8 mouse cellular contexts compared by ENCODE assay signal in genomic region chr5:130221316-130221715, GRCm38 (mm10). TPM values are rescaled to one million over a fixed set of nuclear protein-coding genes. Genes with fewer than 3 reads are reported as not detected.
A peak's percentile ranks its signal among the peaks of the same experiment; 100 is the strongest.
DNase-seq lines count a peak whose midpoint lies in the region; ATAC-seq lines count a peak whose summit lies in the region.

No protein-coding gene starts in this region.

- H3K9ac ChIP-seq in lung, embryonic 15.5 days: peak overlapping the region; percentile 83; the same call in 1 of the 2 replicates
- H3K9ac ChIP-seq in forebrain, embryonic 13.5 days: peak overlapping the region; percentile 96
- H3K9ac ChIP-seq in limb, embryonic 15.5 days: no peak overlapping the region
- no peak overlapping the region for H3K9ac ChIP-seq in stomach, embryonic 16.5 days (ENCODE audit: low read length)

- H3K27ac ChIP-seq in lung, embryonic 15.5 days: 0 out of 2 replicates have a peak overlapping the region, but pooled peaks have one; percentile 57
- no peak overlapping the region for H3K27ac ChIP-seq in forebrain, embryonic 13.5 days
- H3K27ac ChIP-seq in limb, embryonic 15.5 days: no peak overlapping the region
- H3K27ac ChIP-seq in stomach, embryonic 16.5 days (ENCODE audit: low read length): 0 out of 2 replicates have a peak overlapping the region, but pooled peaks have one; percentile 24

- H3K4me1 ChIP-seq in lung, embryonic 15.5 days: peaks cover 20% of the 10 kb centered on the region
- H3K4me1 ChIP-seq in forebrain, embryonic 13.5 days: peaks cover 28% of the 10 kb centered on the region
- peaks cover 18% of the 10 kb centered on the region for H3K4me1 ChIP-seq in limb, embryonic 15.5 days
- peaks cover 17% of the 10 kb centered on the region for H3K4me1 ChIP-seq in stomach, embryonic 16.5 days (ENCODE audit: control insufficient read depth, insufficient read depth, low read length)

- H3K36me3 ChIP-seq in lung, embryonic 15.5 days: peaks cover 3% of the 10 kb centered on the region; the same call in 1 of the 2 replicates
- H3K36me3 ChIP-seq in forebrain, embryonic 13.5 days (ENCODE audit: poor library complexity, severe bottlenecking): no peaks in the 10 kb centered on the region; the same call in 1 of the 2 replicates
- no peaks in the 10 kb centered on the region for H3K36me3 ChIP-seq in limb, embryonic 15.5 days
- H3K36me3 ChIP-seq in stomach, embryonic 16.5 days (ENCODE audit: control insufficient read depth, insufficient read depth, low read length): no peaks in the 10 kb centered on the region

- no peak for DNase-seq in lung, postnatal 36 days
- DNase-seq in MN1 (ENCODE audit: low spot score): no peak
- DNase-seq in testis, postnatal 10 days (ENCODE audit: low spot score): no peak
- no peak for DNase-seq in thymus, adult 18-20 months

- H3K9me3 ChIP-seq in lung, embryonic 15.5 days: no peaks in the 10 kb centered on the region
- no peaks in the 10 kb centered on the region for H3K9me3 ChIP-seq in forebrain, embryonic 13.5 days (replicated peaks)
- H3K9me3 ChIP-seq in limb, embryonic 15.5 days: no peaks in the 10 kb centered on the region
- H3K9me3 ChIP-seq in stomach, embryonic 16.5 days (replicated peaks; ENCODE audit: control insufficient read depth, low read length): no peaks in the 10 kb centered on the region

- no peaks in the 10 kb centered on the region for H3K27me3 ChIP-seq in lung, embryonic 15.5 days
- H3K27me3 ChIP-seq in forebrain, embryonic 13.5 days: no peaks in the 10 kb centered on the region
- H3K27me3 ChIP-seq in limb, embryonic 15.5 days: no peaks in the 10 kb centered on the region
- H3K27me3 ChIP-seq in stomach, embryonic 16.5 days (ENCODE audit: control insufficient read depth, insufficient read depth, low read length): no peaks in the 10 kb centered on the region

- 42% methylated on average over 2 of the region's 2 CpGs for WGBS in lung, embryonic 15.5 days
- WGBS in forebrain, embryonic 13.5 days: 54% methylated on average over 2 of the region's 2 CpGs
- WGBS in limb, embryonic 15.5 days: 51% methylated on average over 2 of the region's 2 CpGs
- 47% methylated on average over 2 of the region's 2 CpGs for WGBS in stomach, embryonic 16.5 days

- peak overlapping the region; percentile 87 for H3K4me3 ChIP-seq in lung, embryonic 15.5 days
- H3K4me3 ChIP-seq in forebrain, embryonic 13.5 days: peak overlapping the region; percentile 99
- peak overlapping the region; percentile 99 for H3K4me3 ChIP-seq in limb, embryonic 15.5 days
- peak overlapping the region; percentile 99 for H3K4me3 ChIP-seq in stomach, embryonic 16.5 days (replicated peaks; ENCODE audit: low read length)

- peak overlapping the region; percentile 72 for H3K4me2 ChIP-seq in lung, embryonic 15.5 days
- H3K4me2 ChIP-seq in forebrain, embryonic 13.5 days: peak overlapping the region; percentile 74
- peak overlapping the region; percentile 67 for H3K4me2 ChIP-seq in limb, embryonic 15.5 days
- peak overlapping the region; percentile 91 for H3K4me2 ChIP-seq in stomach, embryonic 16.5 days (ENCODE audit: low read depth, low read length)

- ATAC-seq in lung, embryonic 15.5 days (ENCODE audit: borderline replicate concordance, extremely low read depth, low FRiP score, low TSS enrichment): no peak
- no peak for ATAC-seq in forebrain, embryonic 13.5 days
- ATAC-seq in limb, embryonic 15.5 days (ENCODE audit: insufficient number of reproducible peaks, low FRiP score, low TSS enrichment, low read depth): no peak
- ATAC-seq in stomach, embryonic 16.5 days (ENCODE audit: insufficient read depth, low FRiP score): no peak

RNA-seq across cellular contexts. Expression of gene Tmem248, which starts 4.4 kb away (rescaled TPM):
- polyA plus RNA-seq in lung, embryonic 15.5 days (2015; fragmentation: Nextera tagmentation; extraction: Ambion mirVana): 33.6 and 39.6 TPM in 2 replicates
- 21.8 and 22.3 TPM in 2 replicates for polyA plus RNA-seq in forebrain, embryonic 13.5 days (2015; fragmentation: Nextera tagmentation; extraction: Ambion mirVana)
- polyA plus RNA-seq in limb, embryonic 15.5 days (2015; fragmentation: Nextera tagmentation; extraction: Ambion mirVana): 26.3 and 37.7 TPM in 2 replicates
- polyA plus RNA-seq in stomach, embryonic 16.5 days (2015; fragmentation: Nextera tagmentation; extraction: Ambion mirVana): 31.8 and 36.6 TPM in 2 replicates

RNA-seq across cellular contexts. Expression of gene Sbds, which starts 34.0 kb away (rescaled TPM):
- polyA plus RNA-seq in lung, embryonic 15.5 days (2015; fragmentation: Nextera tagmentation; extraction: Ambion mirVana): 62.4 and 65.1 TPM in 2 replicates
- 65.4 and 67.7 TPM in 2 replicates for polyA plus RNA-seq in forebrain, embryonic 13.5 days (2015; fragmentation: Nextera tagmentation; extraction: Ambion mirVana)
- 71.2 and 77.9 TPM in 2 replicates for polyA plus RNA-seq in limb, embryonic 15.5 days (2015; fragmentation: Nextera tagmentation; extraction: Ambion mirVana)
- polyA plus RNA-seq in stomach, embryonic 16.5 days (2015; fragmentation: Nextera tagmentation; extraction: Ambion mirVana): 69.6 and 70.3 TPM in 2 replicates

RNA-seq across cellular contexts. Expression of gene Tyw1, which starts 34.1 kb away (rescaled TPM):
- polyA plus RNA-seq in lung, embryonic 15.5 days (2015; fragmentation: Nextera tagmentation; extraction: Ambion mirVana): 24.7 and 25.9 TPM in 2 replicates
- 24.4 and 27.1 TPM in 2 replicates for polyA plus RNA-seq in forebrain, embryonic 13.5 days (2015; fragmentation: Nextera tagmentation; extraction: Ambion mirVana)
- 23.1 and 25.1 TPM in 2 replicates for polyA plus RNA-seq in limb, embryonic 15.5 days (2015; fragmentation: Nextera tagmentation; extraction: Ambion mirVana)
- 21.6 and 25.2 TPM in 2 replicates for polyA plus RNA-seq in stomach, embryonic 16.5 days (2015; fragmentation: Nextera tagmentation; extraction: Ambion mirVana)

RNA-seq across cellular contexts. Expression of gene Rabgef1, which starts 49.7 kb away (rescaled TPM):
- 27.1 and 27.7 TPM in 2 replicates for polyA plus RNA-seq in lung, embryonic 15.5 days (2015; fragmentation: Nextera tagmentation; extraction: Ambion mirVana)
- 32.8 and 34.6 TPM in 2 replicates for polyA plus RNA-seq in forebrain, embryonic 13.5 days (2015; fragmentation: Nextera tagmentation; extraction: Ambion mirVana)
- polyA plus RNA-seq in limb, embryonic 15.5 days (2015; fragmentation: Nextera tagmentation; extraction: Ambion mirVana): 30.6 and 31.8 TPM in 2 replicates
- 34.5 and 38.8 TPM in 2 replicates for polyA plus RNA-seq in stomach, embryonic 16.5 days (2015; fragmentation: Nextera tagmentation; extraction: Ambion mirVana)

Comparison
In these comparisons a context has a peak if more than half of its experiments do, and no peak if none do; other contexts are left out.
1. H3K27ac ChIP-seq: peak in lung, embryonic 15.5 days (single experiment) and stomach, embryonic 16.5 days (single experiment); none in forebrain, embryonic 13.5 days (single experiment) and limb, embryonic 15.5 days (single experiment).
2. H3K9ac ChIP-seq: peak in lung, embryonic 15.5 days (single experiment) and forebrain, embryonic 13.5 days (single experiment); none in limb, embryonic 15.5 days (single experiment) and stomach, embryonic 16.5 days (single experiment).
3. Peak in every context shown above with its lines, with median percentiles within 50 percentile points of each other: H3K4me2 ChIP-seq and H3K4me3 ChIP-seq.